Mouse (Mus musculus) liver, embryonic 12.5 days (tissue): ENCODE results near the gene Prss36. TPM values are rescaled to one million over a fixed set of nuclear protein-coding genes. Genes with fewer than 3 reads are reported as not detected.

Experiments
- ATAC-seq: fragments of 200-750 bp; cut with Nextera tagmentation; 2 replicates; pipeline ENCODE4 v1.8.0; 2017; ENCODE audit warnings: moderate number of reproducible peaks, mild to moderate bottlenecking, moderate library complexity
- H3K27ac ChIP-seq: fragments of 300-500 bp; sonication (generic); 2 replicates; pipeline ENCODE4 v1.5.1; 2016; ENCODE audit warnings: mild to moderate bottlenecking
- H3K27me3 ChIP-seq: fragments of 300-500 bp; sonication (generic); replicated peaks from 2 replicates; pipeline ENCODE4 v1.6.1; 2016; ENCODE audit warnings: mild to moderate bottlenecking, moderate library complexity
- H3K36me3 ChIP-seq: fragments of 300-500 bp; sonication (generic); 2 replicates; pipeline ENCODE4 v1.6.1; 2016; ENCODE audit warnings: mild to moderate bottlenecking, moderate library complexity
- H3K4me1 ChIP-seq: fragments of 300-500 bp; sonication (generic); 2 replicates; pipeline ENCODE4 v1.6.1; 2016
- H3K4me2 ChIP-seq: fragments of 300-500 bp; sonication (generic); 2 replicates; pipeline ENCODE4 v1.6.1; 2016; ENCODE audit warnings: mild to moderate bottlenecking, moderate library complexity
- H3K4me3 ChIP-seq: fragments of 300-500 bp; sonication (generic); 2 replicates; pipeline ENCODE4 v1.5.1; 2016; ENCODE audit warnings: mild to moderate bottlenecking, moderate library complexity
- H3K9ac ChIP-seq: fragments of 300-500 bp; sonication (generic); 2 replicates; pipeline ENCODE4 v1.6.1; 2016; ENCODE audit warnings: mild to moderate bottlenecking, moderate library complexity
- H3K9me3 ChIP-seq: fragments of 300-500 bp; sonication (generic); replicated peaks from 2 replicates; pipeline ENCODE4 v1.6.1; 2016; ENCODE audit warnings: mild to moderate bottlenecking, moderate library complexity
- WGBS: fragments of 180-500 bp; shearing (Covaris S2); methylation state at CpG from one replicate; pipeline ENCODE4 v1.1.7; 2016; ENCODE audit not compliant: insufficient replicate concordance; 5-methylcytosine and 5-hydroxymethylcytosine counted together
- polyA plus RNA-seq: library from polyadenylated mRNA; unstranded; fragments of >200 nt; fragmentation: Nextera tagmentation; extraction: Ambion mirVana; gene quantifications from 2 replicates; pipeline ENCODE4 v1.2.1, GENCODE M21; 2016

Prss36 gene
- polyA plus RNA-seq = 3.9 and 5.1 TPM in 2 replicates

DNA sequence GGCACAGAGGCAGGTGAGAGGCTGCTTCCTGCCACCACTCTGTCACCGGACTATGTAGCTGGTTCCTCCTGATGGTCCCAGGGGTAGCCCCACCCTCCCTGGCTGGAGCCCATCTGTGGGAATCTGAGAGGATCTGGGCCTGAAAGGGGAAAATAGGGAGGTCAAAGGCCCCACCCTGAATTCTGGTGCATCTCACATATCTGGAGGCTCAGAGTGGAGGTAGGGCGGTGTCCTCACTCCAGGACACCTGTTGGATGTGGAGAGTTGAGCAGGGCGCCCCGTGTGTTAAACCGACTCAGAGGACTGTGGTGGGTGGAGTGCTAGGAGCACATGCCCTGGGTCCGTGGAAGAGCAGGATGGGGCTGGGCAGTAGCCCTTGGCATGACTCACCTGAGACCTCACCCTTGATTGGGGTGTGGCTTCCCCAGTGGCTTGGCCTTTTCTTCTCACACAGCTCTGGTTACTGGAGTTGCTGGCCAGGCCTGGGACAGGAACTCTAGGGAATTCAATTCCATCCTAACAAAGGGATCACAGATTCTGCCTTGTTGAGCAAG is at the start of gene Prss36:
Prss36 (minus strand) TSS at position 256 of the 554 bp plus-strand sequence.
- 61% methylated on average over 6 of the region's 6 CpGs for WGBS
- H3K36me3 ChIP-seq = no peaks in the 10 kb centered on the region
- no peak within 1 kb of the TSS for H3K4me3 ChIP-seq
- peaks cover 5% of the 10 kb centered on the region for H3K4me1 ChIP-seq
- H3K9me3 ChIP-seq = no peaks in the 10 kb centered on the region
- H3K9ac ChIP-seq = no peak within 1 kb of the TSS
- peaks cover 50% of the 10 kb centered on the region for H3K27me3 ChIP-seq
- no peak within 1 kb of the TSS for H3K27ac ChIP-seq
- no peak within 1 kb of the TSS for H3K4me2 ChIP-seq
- no peak for ATAC-seq

DNA sequence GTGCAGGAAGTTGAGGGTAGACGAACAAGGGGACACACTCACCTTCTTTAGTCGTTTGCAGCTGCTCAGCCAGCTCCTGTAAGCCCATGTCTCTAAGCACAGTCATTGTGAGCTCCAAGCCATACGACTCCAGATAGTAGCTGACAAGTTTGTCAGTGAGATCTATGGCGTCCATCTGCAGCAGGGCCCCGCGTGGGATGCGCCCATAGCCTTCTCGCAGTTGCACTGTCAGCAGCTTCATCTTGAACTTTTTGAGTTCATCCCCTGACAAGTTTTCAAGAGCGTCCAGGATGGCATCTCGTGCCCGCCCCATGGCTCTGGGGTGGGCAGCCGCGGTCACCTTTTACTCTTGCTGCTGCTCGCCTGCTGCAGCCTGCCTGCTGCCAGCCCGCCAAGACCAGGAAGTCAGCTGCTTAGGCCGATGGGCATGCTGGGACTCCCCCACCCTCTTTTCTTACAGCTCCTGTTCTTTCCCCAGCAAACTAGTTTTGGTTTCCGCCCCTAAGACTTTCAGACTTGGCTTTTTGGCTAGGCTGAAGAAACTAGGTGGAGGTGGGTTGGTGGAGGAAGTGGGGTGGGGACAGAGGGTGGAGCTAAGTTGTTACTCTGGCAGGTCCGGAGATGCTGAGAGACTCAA is 46.9 kb upstream of the Prss36 start, which contains the start of gene Pycard:
Pycard (minus strand) TSS at position 527 of the 637 bp plus-strand sequence.
- H3K36me3 ChIP-seq = peaks cover 29% of the 10 kb centered on the region
- H3K9ac ChIP-seq = peak within 1 kb of the TSS; percentile 65
- no peaks in the 10 kb centered on the region for H3K9me3 ChIP-seq
- ATAC-seq = peak; percentile 79
- WGBS = 5% methylated on average over 18 of the region's 18 CpGs
- peak within 1 kb of the TSS; percentile 58 for H3K27ac ChIP-seq
- peak within 1 kb of the TSS; percentile 57 for H3K4me3 ChIP-seq
- H3K4me1 ChIP-seq = peaks cover 37% of the 10 kb centered on the region
- H3K4me2 ChIP-seq = peak within 1 kb of the TSS; percentile 82
- no peaks in the 10 kb centered on the region for H3K27me3 ChIP-seq

DNA sequence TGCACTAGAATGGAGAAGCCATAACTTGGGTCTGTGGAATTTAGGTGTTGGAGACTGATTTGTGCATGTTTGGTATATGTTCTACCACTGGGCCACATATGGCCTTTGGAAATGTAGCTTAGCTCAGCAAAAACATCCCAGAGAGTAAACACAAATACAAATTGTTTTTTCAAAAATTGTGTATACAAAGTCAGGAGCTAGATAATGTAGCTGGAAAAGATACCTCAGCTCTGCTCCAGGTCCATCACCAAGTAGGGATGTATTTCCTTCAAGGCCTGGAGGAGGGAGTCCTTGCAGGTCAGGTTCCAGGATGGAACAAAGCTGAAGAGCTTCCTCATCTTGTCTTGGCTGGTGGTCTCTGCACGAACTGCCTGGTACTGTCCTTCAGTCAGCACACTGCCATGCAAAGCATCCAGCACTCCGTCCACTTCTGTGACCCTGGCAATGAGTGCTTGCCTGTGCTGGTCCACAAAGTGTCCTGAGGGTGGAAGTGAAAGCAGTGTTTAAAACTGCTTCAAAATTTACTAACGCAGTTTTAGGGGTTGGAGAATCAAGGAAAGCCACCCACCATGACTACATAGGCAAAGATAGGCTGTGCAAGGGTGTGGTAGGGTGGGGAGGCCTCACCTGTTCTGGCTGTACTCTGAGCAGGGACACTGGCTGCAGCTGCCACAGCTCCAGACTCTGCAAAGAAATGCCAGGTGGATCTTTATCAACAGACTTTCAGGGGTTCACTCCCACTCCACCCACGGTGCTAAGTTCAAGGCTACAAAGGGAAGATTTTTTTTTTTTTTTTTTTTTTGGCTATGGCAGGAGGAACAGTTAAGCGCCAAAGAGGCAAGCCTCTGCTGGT is 46.2 kb upstream of the Prss36 start:
- Histone ChIP-seq H3K27ac (peak overlapping the region; percentile 58), H3K4me1 (peaks cover 37% of the 10 kb centered on the region), H3K27me3 (no peaks in the 10 kb centered on the region), H3K9ac (peak overlapping the region; percentile 65), H3K4me3 (peak overlapping the region; percentile 57), H3K9me3 (no peaks in the 10 kb centered on the region), H3K36me3 (peaks cover 37% of the 10 kb centered on the region), H3K4me2 (peak overlapping the region; percentile 82)
- 23% methylated on average over 5 of the region's 5 CpGs for WGBS
- peak; percentile 64 for ATAC-seq

DNA sequence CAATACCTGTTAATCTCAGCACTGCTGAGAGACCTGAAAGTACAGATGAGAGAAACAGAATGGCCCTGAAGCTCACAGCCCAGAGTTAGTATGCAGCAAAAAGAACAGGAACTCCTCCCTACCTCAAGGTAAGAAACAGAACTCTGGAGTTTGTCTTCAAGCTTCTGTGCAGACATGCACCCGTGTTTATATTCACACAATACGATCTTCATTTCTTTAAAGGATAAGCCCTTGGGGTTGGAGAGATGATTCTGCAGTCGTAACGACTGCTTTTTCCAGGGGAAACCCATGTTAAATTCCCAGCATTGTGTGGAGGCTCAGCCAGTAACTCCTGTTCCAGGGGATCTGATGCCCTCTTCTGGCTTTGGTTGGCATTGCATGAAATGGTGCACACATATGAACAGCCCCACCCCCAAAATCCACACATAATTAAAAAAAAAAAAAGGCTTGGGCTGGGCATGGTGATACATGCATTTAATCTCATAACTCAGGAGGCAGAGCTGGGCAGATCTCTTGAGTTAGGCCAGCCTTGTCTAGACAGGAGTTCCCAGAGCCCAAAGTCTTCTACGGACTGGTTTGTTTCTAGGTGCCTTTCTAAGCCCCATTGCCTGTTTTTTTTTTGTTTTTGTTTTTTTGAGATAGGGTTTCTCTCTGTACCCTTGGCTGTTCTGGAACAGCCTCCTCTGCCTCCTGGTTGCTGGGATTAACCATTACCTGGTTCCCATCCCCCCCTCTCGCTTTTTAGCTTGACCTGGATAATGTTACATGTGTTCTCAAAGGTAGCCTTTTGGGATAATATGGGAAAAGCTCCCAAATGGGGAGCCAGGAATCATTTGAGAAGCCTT is 45.3 kb upstream of the Prss36 start:
- Histone ChIP-seq H3K27ac (0 out of 2 replicates have a peak overlapping the region, but pooled peaks have one; percentile 58), H3K36me3 (peaks cover 45% of the 10 kb centered on the region), H3K9ac (no peak overlapping the region), H3K9me3 (no peaks in the 10 kb centered on the region), H3K4me3 (0 out of 2 replicates have a peak overlapping the region, but pooled peaks have one; percentile 57), H3K27me3 (no peaks in the 10 kb centered on the region), H3K4me2 (peak overlapping the region; percentile 82), H3K4me1 (peaks cover 37% of the 10 kb centered on the region)
- peak; percentile 45; the same call in 1 of the 2 replicates for ATAC-seq
- 41% methylated on average over 6 of the region's 6 CpGs for WGBS

DNA sequence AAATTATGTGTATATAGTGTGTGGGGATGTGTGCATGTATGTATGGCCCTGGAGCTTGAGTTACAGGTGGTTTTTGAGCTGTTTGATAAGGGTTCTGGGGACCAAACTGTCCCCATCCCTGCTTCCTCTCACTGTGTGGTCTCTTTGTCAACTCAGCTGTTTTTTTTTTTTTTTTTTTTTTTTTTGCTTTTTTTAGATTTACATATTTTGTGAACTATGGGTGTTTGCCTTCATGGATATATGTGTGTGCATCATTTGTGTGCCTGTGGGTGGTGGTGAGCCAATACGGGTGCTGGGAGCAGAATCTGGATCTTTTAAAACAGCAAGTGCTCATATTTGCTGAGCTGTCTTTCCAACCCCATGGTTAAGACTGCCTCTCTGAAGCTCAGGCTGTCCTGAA is 42.4 kb upstream of the Prss36 start:
- Histone ChIP-seq H3K9ac (no peak overlapping the region), H3K27ac (no peak overlapping the region), H3K4me3 (no peak overlapping the region), H3K27me3 (no peaks in the 10 kb centered on the region), H3K4me1 (peaks cover 33% of the 10 kb centered on the region), H3K4me2 (no peak overlapping the region), H3K9me3 (no peaks in the 10 kb centered on the region), H3K36me3 (peaks cover 75% of the 10 kb centered on the region)
- no peak for ATAC-seq
- WGBS = 80% methylated on average over 1 of the region's 1 CpGs

DNA sequence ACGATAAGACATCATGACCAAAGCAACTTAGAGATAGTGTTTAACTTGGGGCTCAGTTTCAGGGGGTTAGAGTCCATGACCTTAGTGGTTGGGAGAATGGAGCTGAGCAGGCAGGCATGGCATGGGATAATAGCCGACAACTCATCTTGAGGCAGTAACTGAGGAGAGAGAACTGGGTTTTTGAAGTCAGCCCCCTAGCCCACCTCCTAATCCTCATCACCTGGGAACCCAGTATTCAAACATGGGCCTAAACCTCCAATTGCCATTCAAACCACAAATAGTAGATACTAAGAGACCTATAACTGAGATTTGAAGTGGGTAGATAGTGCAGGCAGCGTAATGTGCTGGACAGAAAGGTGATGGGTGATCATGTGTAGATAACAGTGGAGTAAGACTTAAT is 34.1 kb upstream of the Prss36 start:
- H3K4me3 ChIP-seq = no peak overlapping the region
- no peaks in the 10 kb centered on the region for H3K9me3 ChIP-seq
- H3K4me2 ChIP-seq = no peak overlapping the region
- H3K36me3 ChIP-seq = peaks cover 99% of the 10 kb centered on the region
- H3K27ac ChIP-seq = no peak overlapping the region
- no peaks in the 10 kb centered on the region for H3K4me1 ChIP-seq
- H3K27me3 ChIP-seq = no peaks in the 10 kb centered on the region
- H3K9ac ChIP-seq = no peak overlapping the region
- WGBS = 82% methylated on average over 3 of the region's 3 CpGs
- ATAC-seq = no peak

DNA sequence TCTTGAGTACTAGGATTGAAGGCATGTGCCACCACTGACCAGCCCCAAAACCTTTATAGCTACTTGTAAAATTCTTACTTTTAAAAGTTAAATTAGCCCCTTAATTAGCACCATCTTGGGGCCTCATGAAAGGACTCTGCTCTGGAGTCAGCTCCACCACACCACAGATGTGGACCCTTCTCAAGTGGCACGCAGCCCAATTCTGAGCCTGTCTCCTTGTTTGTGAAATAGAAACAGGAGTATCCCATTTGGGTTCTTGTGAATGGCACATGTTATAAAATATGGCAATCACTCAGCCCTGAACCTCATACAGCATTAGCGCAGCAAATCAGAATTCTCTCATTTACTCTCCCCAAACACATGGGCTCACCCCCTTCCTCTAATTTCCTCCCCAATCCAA is 32.3 kb upstream of the Prss36 start:
- Histone ChIP-seq H3K4me1 (0 out of 2 replicates have a peak, but pooled peaks cover 4% of the 10 kb centered on the region), H3K4me3 (no peak overlapping the region), H3K9me3 (no peaks in the 10 kb centered on the region), H3K9ac (no peak overlapping the region), H3K27me3 (no peaks in the 10 kb centered on the region), H3K27ac (no peak overlapping the region), H3K36me3 (peaks cover 99% of the 10 kb centered on the region), H3K4me2 (no peak overlapping the region)
- ATAC-seq = no peak
- 92% methylated on average over 2 of the region's 2 CpGs for WGBS

DNA sequence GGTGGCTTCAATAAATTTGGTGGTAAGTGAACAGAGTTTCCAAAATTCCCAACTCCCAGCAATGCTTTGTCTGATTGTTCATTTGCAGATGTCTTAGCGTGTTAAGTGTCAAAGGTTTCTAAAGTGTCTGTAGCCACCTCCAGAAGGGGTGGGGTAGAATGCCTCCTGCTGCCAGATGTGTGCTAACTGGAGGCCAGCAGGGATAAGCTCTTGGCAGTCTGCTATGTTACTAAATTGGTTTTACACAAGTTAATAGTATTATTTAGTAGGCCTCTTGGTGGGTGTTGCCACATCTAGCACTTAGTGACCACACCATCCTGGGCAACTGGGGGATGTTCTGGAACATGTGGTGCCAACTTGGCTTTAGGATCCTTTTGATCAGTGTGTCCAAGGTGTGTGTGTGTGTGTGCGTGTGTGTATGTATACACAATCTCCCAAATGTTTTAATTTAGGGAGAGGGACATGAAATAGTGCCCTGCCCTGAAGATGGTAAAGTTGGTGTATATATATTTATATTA is 27.9 kb upstream of the Prss36 start:
- no peak for ATAC-seq
- WGBS = 88% methylated on average over 2 of the region's 2 CpGs

DNA sequence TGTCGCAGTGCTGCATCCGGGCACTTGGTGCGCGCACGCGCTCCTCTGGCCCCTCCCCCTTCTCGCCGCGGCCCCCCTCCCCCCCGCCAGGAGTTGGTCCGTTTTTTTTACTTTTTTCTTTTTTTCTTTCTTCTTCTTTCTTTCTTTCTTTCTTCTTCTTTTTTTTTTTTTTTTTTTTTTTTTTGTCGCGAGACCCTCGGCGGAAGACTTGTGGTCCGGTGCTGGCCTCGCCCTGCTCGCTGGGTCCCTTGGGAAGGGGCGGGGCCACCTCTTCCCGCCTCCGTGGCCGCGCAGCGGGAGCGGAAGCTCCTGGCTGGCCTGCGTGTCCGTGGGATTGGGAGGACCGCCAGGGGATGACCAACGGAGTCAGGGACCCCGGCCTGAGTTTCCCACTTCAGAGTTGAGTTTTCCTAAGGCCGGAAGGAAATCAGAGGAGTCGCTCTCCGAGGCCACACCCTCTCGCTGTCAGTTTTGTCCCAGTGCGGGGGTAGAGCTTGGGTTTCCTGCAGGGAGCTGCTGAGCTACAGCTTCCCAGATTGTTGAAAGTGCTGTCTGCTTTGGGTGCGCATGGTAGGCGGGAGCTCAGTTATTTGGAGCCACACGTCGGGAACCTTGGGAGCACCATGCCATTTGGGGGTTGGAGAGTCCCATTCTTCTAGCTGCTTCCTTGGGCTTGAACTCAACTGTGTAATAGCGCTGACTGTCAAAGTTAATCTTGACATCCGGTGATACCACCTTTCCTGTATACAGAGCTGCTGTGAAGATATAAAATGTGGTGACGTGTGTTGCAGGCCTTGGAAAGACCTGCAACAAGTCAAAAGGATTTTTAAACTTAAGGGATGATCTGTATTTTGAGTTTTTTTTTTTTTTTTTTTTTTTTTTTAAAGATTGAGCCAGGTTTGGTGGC is 21.6 kb upstream of the Prss36 start:
- Histone ChIP-seq H3K9me3 (no peaks in the 10 kb centered on the region), H3K4me2 (peak overlapping the region; percentile 81), H3K27ac (peak overlapping the region; percentile 93), H3K27me3 (no peaks in the 10 kb centered on the region), H3K36me3 (peaks cover 43% of the 10 kb centered on the region), H3K9ac (peak overlapping the region; percentile 92), H3K4me1 (peaks cover 37% of the 10 kb centered on the region), H3K4me3 (peak overlapping the region; percentile 85)
- WGBS = 1% methylated on average over 41 of the region's 42 CpGs
- peak; percentile 36; the same call in 1 of the 2 replicates for ATAC-seq

More for the DNA sequence above, 27.9 kb upstream of the Prss36 start:
- Histone ChIP-seq H3K27me3 (no peaks in the 10 kb centered on the region), H3K27ac (no peak overlapping the region), H3K4me3 (no peak overlapping the region), H3K9me3 (no peaks in the 10 kb centered on the region), H3K4me2 (no peak overlapping the region), H3K36me3 (peaks cover 99% of the 10 kb centered on the region), H3K4me1 (peaks cover 22% of the 10 kb centered on the region), H3K9ac (no peak overlapping the region)

DNA sequence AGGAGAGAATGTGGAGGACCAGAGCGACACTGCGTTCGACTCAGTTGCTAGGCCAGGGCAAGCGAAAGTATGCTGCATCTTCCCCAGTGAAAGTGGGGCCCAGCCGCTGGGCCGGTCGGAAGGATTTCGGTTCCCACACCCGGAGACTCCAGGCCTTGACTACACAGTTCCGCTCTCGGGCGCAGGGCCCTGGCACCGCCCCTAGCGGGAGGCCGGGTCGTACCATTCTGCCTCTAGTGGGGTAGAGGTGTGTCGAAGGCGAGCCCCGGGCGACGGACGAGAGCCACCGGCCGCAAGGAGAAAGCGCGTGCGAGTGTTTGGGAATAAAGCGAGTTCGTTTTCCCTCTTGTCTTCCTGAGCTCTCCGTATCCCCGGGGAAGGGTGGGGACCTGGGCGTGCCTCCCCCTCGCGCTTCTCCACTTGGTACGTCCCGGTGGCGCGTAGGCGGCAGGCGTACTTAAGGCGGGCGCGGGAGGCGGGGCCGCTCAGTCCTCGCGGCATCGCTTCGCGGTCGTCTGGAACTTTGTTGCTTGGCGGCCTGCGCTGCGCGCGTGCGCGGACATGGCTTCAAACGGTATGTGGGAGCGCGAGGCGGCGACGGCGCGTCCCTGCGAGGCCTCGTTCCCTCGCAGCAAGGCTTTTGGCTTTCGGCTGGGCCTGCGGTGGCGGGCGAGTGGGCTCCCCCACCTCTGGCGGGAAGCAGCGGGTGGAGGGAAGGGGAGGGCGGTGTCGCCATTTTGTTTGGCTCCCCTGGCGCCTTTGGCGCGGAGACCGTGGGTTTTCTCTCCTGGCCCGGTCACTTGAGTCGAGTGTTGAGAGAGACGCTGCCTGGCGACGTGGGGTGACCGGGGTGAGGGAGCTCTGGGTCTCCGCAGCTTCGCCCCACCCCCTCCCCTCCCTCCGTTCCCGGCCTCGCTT is 20.7 kb upstream of the Prss36 start, which contains the start of gene Fus:
Fus (plus strand) TSS at position 454 of the 918 bp plus-strand sequence.
- H3K4me3 ChIP-seq = peak within 1 kb of the TSS; percentile 85
- H3K9ac ChIP-seq = peak within 1 kb of the TSS; percentile 92
- peak within 1 kb of the TSS; percentile 81 for H3K4me2 ChIP-seq
- peak; percentile 93 for ATAC-seq
- H3K27ac ChIP-seq = peak within 1 kb of the TSS; percentile 93
- peaks cover 34% of the 10 kb centered on the region for H3K36me3 ChIP-seq
- H3K9me3 ChIP-seq = no peaks in the 10 kb centered on the region
- H3K4me1 ChIP-seq = peaks cover 33% of the 10 kb centered on the region
- under 1% methylated on average over 92 of the region's 92 CpGs for WGBS
- H3K27me3 ChIP-seq = no peaks in the 10 kb centered on the region
